Mouse (Mus musculus) layer of hippocampus, adult 8-10 months (tissue): ENCODE measurements around the gene A730015C16Rik. TPM values are rescaled to one million over a fixed set of nuclear protein-coding genes. Genes with fewer than 3 reads are reported as not detected.

Experiments
- DNase-seq, 2 experiments: peaks; one replicate each; pipeline ENCODE4 v3.0.0; 2022; ENCODE audit warnings: low spot score in 2 of 2
- total RNA-seq, 4 experiments: library from RNA; stranded (reverse); gene quantifications; 2 replicates each; pipeline ENCODE4 v1.2.4; 2022

The A730015C16Rik gene
- total RNA-seq, 4 experiments from 2014 or later, result 0.65 TPM; not detected in 3

- no peak for DNase-seq
Measured at GRCm38 (mm10) chr4:108830698-108831097, 17.7 kb downstream of the A730015C16Rik start.

GRCm38 (mm10) chr4:108826643-108827042 is 21.8 kb downstream of the A730015C16Rik start:
- DNase-seq, result no peak

- no peak for DNase-seq
Measured at GRCm38 (mm10) chr4:108826096-108826495, 22.3 kb downstream of the A730015C16Rik start.

- no peak for DNase-seq
Measured at GRCm38 (mm10) chr4:108825677-108826076, 22.7 kb downstream of the A730015C16Rik start.

- DNase-seq, result no peak
Measured at GRCm38 (mm10) chr4:108811550-108811949, 36.9 kb downstream of the A730015C16Rik start.

- no peak for DNase-seq
Measured at GRCm38 (mm10) chr4:108811142-108811541, 37.3 kb downstream of the A730015C16Rik start.

GRCm38 (mm10) chr4:108803535-108803934 is 44.9 kb downstream of the A730015C16Rik start:
- no peak for DNase-seq

GRCm38 (mm10) chr4:108798083-108798830 is 50.2 kb downstream of the A730015C16Rik start:
- DNase-seq, result peak; percentile 28 to 67

Other genes with a start within 250 kb of the A730015C16Rik start
- 10 to 100 TPM; 35.3 to 41.0 (median 38.2) TPM for gene Cc2d1b, start 228.7 kb downstream of the A730015C16Rik start, total RNA-seq
- gene 3110021N24Rik, start 129.0 kb downstream of the A730015C16Rik start, total RNA-seq, result 1 to 10 TPM; 1.3 to 3.6 (median 1.5) TPM
- 10 to 100 TPM; 55.1 to 63.4 (median 58.7) TPM for gene Zfyve9, start 67.8 kb downstream of the A730015C16Rik start, total RNA-seq
- 10 to 100 TPM; 67.2 to 94.4 (median 79.4) TPM for gene Btf3l4, start 15.0 kb downstream of the A730015C16Rik start, total RNA-seq
- 10 to 100 TPM; 34.0 to 37.6 (median 35.6) TPM for gene Txndc12, start 14.0 kb downstream of the A730015C16Rik start, total RNA-seq
- gene Kti12, start 834 bp downstream of the A730015C16Rik start, total RNA-seq, result 10 to 100 TPM; 18.1 to 19.5 (median 18.8) TPM
- 10 to 100 TPM; 63.2 to 71.1 (median 65.4) TPM for gene Rab3b, start 30.4 kb upstream of the A730015C16Rik start, total RNA-seq
- gene Nrd1, start 152.0 kb upstream of the A730015C16Rik start, total RNA-seq, result 100 to 1,000 TPM; 116 to 149 (median 131) TPM